Mouse (Mus musculus) hindbrain, postnatal 0 days (tissue): ENCODE results near the gene Rpl24. TPM values are rescaled to one million over a fixed set of nuclear protein-coding genes. Genes with fewer than 3 reads are reported as not detected.

ENCODE experiments used
- ATAC-seq: fragments of 200-750 bp; cut with Nextera tagmentation; 2 replicates; pipeline ENCODE4 v1.8.0; 2017; ENCODE audit warnings: mild to moderate bottlenecking, moderate TSS enrichment, moderate library complexity
- DNase-seq: peaks from one replicate; pipeline ENCODE4 v3.0.0-alpha.2; 2015; ENCODE audit warnings: low spot score
- H3K27ac ChIP-seq: fragments of 300-500 bp; sonication (generic); 2 replicates; pipeline ENCODE4 v1.5.1; 2014; ENCODE audit warnings: mild to moderate bottlenecking
- H3K27me3 ChIP-seq: fragments of 300-500 bp; sonication (generic); 2 replicates; pipeline ENCODE4 v1.6.1; 2014; ENCODE audit warnings: low read length, mixed read lengths; ENCODE audit not compliant: insufficient read depth
- H3K36me3 ChIP-seq: fragments of 300-500 bp; sonication (generic); 2 replicates; pipeline ENCODE4 v1.6.1; 2014; ENCODE audit warnings: low read length, mixed read lengths; ENCODE audit not compliant: insufficient read depth
- H3K4me1 ChIP-seq: fragments of 300-500 bp; sonication (generic); 2 replicates; pipeline ENCODE4 v1.6.1; 2014; ENCODE audit warnings: antibody characterized with exemption, low read length, mixed read lengths; ENCODE audit not compliant: insufficient read depth
- H3K4me2 ChIP-seq: fragments of 300-500 bp; sonication (generic); 2 replicates; pipeline ENCODE4 v1.6.1; 2014; ENCODE audit warnings: low read depth, mild to moderate bottlenecking, low read length, moderate library complexity, mixed read lengths
- H3K4me3 ChIP-seq: fragments of 300-500 bp; sonication (generic); 2 replicates; pipeline ENCODE4 v1.5.1; 2014; ENCODE audit warnings: low read length
- H3K9ac ChIP-seq: fragments of 300-500 bp; sonication (generic); replicated peaks from 2 replicates; pipeline ENCODE4 v1.6.1; 2014; ENCODE audit warnings: mild to moderate bottlenecking, low read length, moderate library complexity, mixed read lengths
- H3K9me3 ChIP-seq: fragments of 300-500 bp; sonication (generic); 2 replicates; pipeline ENCODE4 v1.6.1; 2016; ENCODE audit warnings: low read length, mixed read lengths
- CTCF ChIP-seq: IDR thresholded peaks from 2 replicates; pipeline ENCODE4 v1.5.1; 2016; ENCODE audit warnings: antibody characterized with exemption, control low read depth, low read depth
- WGBS: fragments of 180-500 bp; shearing (Covaris S2); extraction: QIAGEN DNeasy Blood & Tissue Kit; methylation state at CpG from one replicate; pipeline ENCODE4 v1.1.7; 2014; 5-methylcytosine and 5-hydroxymethylcytosine counted together
- polyA plus RNA-seq: library from polyadenylated mRNA; unstranded; fragments of >200 nt; fragmentation: Nextera tagmentation; extraction: Ambion mirVana; gene quantifications from 2 replicates; pipeline ENCODE4 v1.2.1, GENCODE M21; 2015
- total RNA-seq: library from RNA; depleted of rRNA; stranded (reverse); fragments of >200 nt; gene quantifications from 2 replicates; pipeline ENCODE4 v1.2.3, GENCODE M21; 2014

The Rpl24 gene
- total and polyA plus RNA-seq, 2 experiments from 2014 or later: 172 to 525 TPM

GRCm38 (mm10) chr16:55986001-55986400 is 19.9 kb downstream of the Rpl24 start:
- H3K4me2 ChIP-seq: no peak overlapping the region
- no peaks in the 10 kb centered on the region for H3K27me3 ChIP-seq
- ATAC-seq (no peak), DNase-seq (no peak)
- no peak overlapping the region for H3K27ac ChIP-seq
- TF ChIP-seq CTCF: no peak
- WGBS: 91% methylated on average over 3 of the region's 3 CpGs
- no peak overlapping the region for H3K4me3 ChIP-seq
- H3K4me1 ChIP-seq: no peaks in the 10 kb centered on the region
- H3K9me3 ChIP-seq: no peaks in the 10 kb centered on the region
- H3K9ac ChIP-seq: no peak overlapping the region
- H3K36me3 ChIP-seq: peaks cover 10% of the 10 kb centered on the region

GRCm38 (mm10) chr16:55990311-55990710 is 24.2 kb downstream of the Rpl24 start:
- H3K9ac ChIP-seq: no peak overlapping the region
- TF ChIP-seq CTCF: no peak
- H3K27ac ChIP-seq: no peak overlapping the region
- no peak for DNase-seq
- no peak overlapping the region for H3K4me3 ChIP-seq
- peaks cover 26% of the 10 kb centered on the region for H3K36me3 ChIP-seq
- no peak overlapping the region for H3K4me2 ChIP-seq
- H3K4me1 ChIP-seq: no peaks in the 10 kb centered on the region
- no peaks in the 10 kb centered on the region for H3K9me3 ChIP-seq
- WGBS: 92% methylated on average over 4 of the region's 4 CpGs
- H3K27me3 ChIP-seq: no peaks in the 10 kb centered on the region
- no peak for ATAC-seq

- no peak for ATAC-seq
- Histone ChIP-seq H3K9ac (no peak overlapping the region), H3K36me3 (peaks cover 35% of the 10 kb centered on the region), H3K4me3 (no peak overlapping the region), H3K27me3 (no peaks in the 10 kb centered on the region), H3K4me1 (no peaks in the 10 kb centered on the region), H3K9me3 (no peaks in the 10 kb centered on the region), H3K4me2 (no peak overlapping the region), H3K27ac (no peak overlapping the region)
- DNase-seq: no peak
- TF ChIP-seq CTCF: no peak
- 98% methylated on average over 2 of the region's 2 CpGs for WGBS
Observed at GRCm38 (mm10) chr16:55994235-55994634, 28.2 kb downstream of the Rpl24 start.

- H3K27me3 ChIP-seq: no peaks in the 10 kb centered on the region
- no peak for ATAC-seq
- H3K36me3 ChIP-seq: peaks cover 22% of the 10 kb centered on the region
- H3K27ac ChIP-seq: no peak overlapping the region
- no peaks in the 10 kb centered on the region for H3K4me1 ChIP-seq
- no peaks in the 10 kb centered on the region for H3K9me3 ChIP-seq
- no peak overlapping the region for H3K9ac ChIP-seq
- DNase-seq: no peak
- no peak overlapping the region for H3K4me3 ChIP-seq
- H3K4me2 ChIP-seq: no peak overlapping the region
- WGBS: 93% methylated on average over 11 of the region's 11 CpGs
- no peak for TF ChIP-seq CTCF
Observed at GRCm38 (mm10) chr16:56006798-56007197, 40.7 kb downstream of the Rpl24 start.

GRCm38 (mm10) chr16:56008862-56009261 is 42.8 kb downstream of the Rpl24 start:
- TF ChIP-seq CTCF: no peak
- WGBS: 98% methylated on average over 1 of the region's 1 CpGs
- no peak for DNase-seq
- no peaks in the 10 kb centered on the region for H3K4me1 ChIP-seq
- no peaks in the 10 kb centered on the region for H3K9me3 ChIP-seq
- H3K27me3 ChIP-seq: no peaks in the 10 kb centered on the region
- H3K9ac ChIP-seq: no peak overlapping the region
- peaks cover 22% of the 10 kb centered on the region for H3K36me3 ChIP-seq
- H3K4me3 ChIP-seq: no peak overlapping the region
- ATAC-seq: no peak
- H3K4me2 ChIP-seq: no peak overlapping the region
- H3K27ac ChIP-seq: no peak overlapping the region

- Histone ChIP-seq H3K9ac (no peak overlapping the region), H3K4me2 (no peak overlapping the region), H3K27me3 (no peaks in the 10 kb centered on the region), H3K4me3 (no peak overlapping the region), H3K36me3 (peaks cover 10% of the 10 kb centered on the region), H3K4me1 (no peaks in the 10 kb centered on the region), H3K9me3 (no peaks in the 10 kb centered on the region), H3K27ac (no peak overlapping the region)
- no peak for TF ChIP-seq CTCF
- 89% methylated on average over 10 of the region's 10 CpGs for WGBS
- no peak for DNase-seq
- ATAC-seq: peak; percentile 67
Observed at GRCm38 (mm10) chr16:56012789-56013743, 47.0 kb downstream of the Rpl24 start.

GRCm38 (mm10) chr16:56014076-56014475 is 48.0 kb downstream of the Rpl24 start:
- no peaks in the 10 kb centered on the region for H3K27me3 ChIP-seq
- H3K27ac ChIP-seq: no peak overlapping the region
- H3K4me1 ChIP-seq: no peaks in the 10 kb centered on the region
- H3K4me3 ChIP-seq: no peak overlapping the region
- H3K4me2 ChIP-seq: no peak overlapping the region
- no peaks in the 10 kb centered on the region for H3K9me3 ChIP-seq
- no peak for DNase-seq
- TF ChIP-seq CTCF: no peak
- H3K9ac ChIP-seq: no peak overlapping the region
- WGBS: 86% methylated on average over 7 of the region's 7 CpGs
- peaks cover 19% of the 10 kb centered on the region for H3K36me3 ChIP-seq
- no peak for ATAC-seq
